Mouse (Mus musculus): ENCODE measurements around the gene Snapc3. TPM values are rescaled to one million over a fixed set of nuclear protein-coding genes. Genes with fewer than 3 reads are reported as not detected.

The Snapc3 gene
- total RNA-seq (2021) = 10 to 100 TPM; 33.1 to 41.7 TPM

- peak; percentile 91 to 94 for DNase-seq (ENCODE audit: extremely low spot score in 1 of 2, low spot score in 1 of 2)
Measured at GRCm38 (mm10) chr4:83417160-83417819, at the start of gene Snapc3. Gene Snapc3 (plus strand): TSS chr4:83417724.

GRCm38 (mm10) chr4:83373381-83373780 lies 44.1 kb upstream of the Snapc3 start:
- peak in 1 of 2 experiments; percentile 9 for DNase-seq (ENCODE audit: extremely low spot score in 1 of 2, low spot score in 1 of 2)

GRCm38 (mm10) chr4:83375650-83376049 lies 41.9 kb upstream of the Snapc3 start:
- no peak for DNase-seq (ENCODE audit: extremely low spot score in 1 of 2, low spot score in 1 of 2)

- no peak for DNase-seq (ENCODE audit: extremely low spot score in 1 of 2, low spot score in 1 of 2)
Measured at GRCm38 (mm10) chr4:83376461-83377015, 41.0 kb upstream of the Snapc3 start.

- no peak for DNase-seq (ENCODE audit: extremely low spot score in 1 of 2, low spot score in 1 of 2)
Measured at GRCm38 (mm10) chr4:83379036-83379435, 38.5 kb upstream of the Snapc3 start.

GRCm38 (mm10) chr4:83379746-83380145 lies 37.8 kb upstream of the Snapc3 start:
- DNase-seq (ENCODE audit: extremely low spot score in 1 of 2, low spot score in 1 of 2) = no peak

- no peak for DNase-seq (ENCODE audit: extremely low spot score in 1 of 2, low spot score in 1 of 2)
Measured at GRCm38 (mm10) chr4:83380266-83380665, 37.3 kb upstream of the Snapc3 start.

- DNase-seq (ENCODE audit: extremely low spot score in 1 of 2, low spot score in 1 of 2) = peak in 1 of 2 experiments; percentile 41
Measured at GRCm38 (mm10) chr4:83383899-83384490, 33.5 kb upstream of the Snapc3 start.

- no peak for DNase-seq (ENCODE audit: extremely low spot score in 1 of 2, low spot score in 1 of 2)
Measured at GRCm38 (mm10) chr4:83385091-83385490, 32.4 kb upstream of the Snapc3 start.

- no peak for DNase-seq (ENCODE audit: extremely low spot score in 1 of 2, low spot score in 1 of 2)
Measured at GRCm38 (mm10) chr4:83390551-83390950, 27.0 kb upstream of the Snapc3 start.

- DNase-seq (ENCODE audit: extremely low spot score in 1 of 2, low spot score in 1 of 2) = no peak
Measured at GRCm38 (mm10) chr4:83391956-83392355, 25.6 kb upstream of the Snapc3 start.

GRCm38 (mm10) chr4:83393733-83394132 lies 23.8 kb upstream of the Snapc3 start:
- DNase-seq (ENCODE audit: extremely low spot score in 1 of 2, low spot score in 1 of 2) = no peak

- no peak for DNase-seq (ENCODE audit: extremely low spot score in 1 of 2, low spot score in 1 of 2)
Measured at GRCm38 (mm10) chr4:83396346-83396745, 21.2 kb upstream of the Snapc3 start.

- no peak for DNase-seq (ENCODE audit: extremely low spot score in 1 of 2, low spot score in 1 of 2)
Measured at GRCm38 (mm10) chr4:83396996-83397770, 20.3 kb upstream of the Snapc3 start.

GRCm38 (mm10) chr4:83398527-83398926 lies 19.0 kb upstream of the Snapc3 start:
- no peak for DNase-seq (ENCODE audit: extremely low spot score in 1 of 2, low spot score in 1 of 2)

- DNase-seq (ENCODE audit: extremely low spot score in 1 of 2, low spot score in 1 of 2) = no peak
Measured at GRCm38 (mm10) chr4:83400691-83401595, 16.6 kb upstream of the Snapc3 start.

- no peak for DNase-seq (ENCODE audit: extremely low spot score in 1 of 2, low spot score in 1 of 2)
Measured at GRCm38 (mm10) chr4:83401712-83402111, 15.8 kb upstream of the Snapc3 start.

GRCm38 (mm10) chr4:83407688-83408087 lies 9.8 kb upstream of the Snapc3 start:
- no peak for DNase-seq (ENCODE audit: extremely low spot score in 1 of 2, low spot score in 1 of 2)

- DNase-seq (ENCODE audit: extremely low spot score in 1 of 2, low spot score in 1 of 2) = no peak
Measured at GRCm38 (mm10) chr4:83409867-83410505, 7.5 kb upstream of the Snapc3 start.

GRCm38 (mm10) chr4:83412060-83412459 lies 5.5 kb upstream of the Snapc3 start:
- no peak for DNase-seq (ENCODE audit: extremely low spot score in 1 of 2, low spot score in 1 of 2)
